Mouse (Mus musculus) CH12.LX (cell line): ENCODE measurements around the gene Ube2f. TPM values are rescaled to one million over a fixed set of nuclear protein-coding genes. Genes with fewer than 3 reads are reported as not detected.
A peak's percentile ranks its signal among the peaks of the same experiment; 100 is the strongest.

Experiments used
- DNase-seq: peaks from one replicate; pipeline ENCODE4 v3.0.0-alpha.2; 2013; ENCODE audit errors: extremely low read depth
- H3K27ac ChIP-seq: 2 replicates; pipeline ENCODE4 v1.5.1; 2012; ENCODE audit warnings: low read depth, mild to moderate bottlenecking, control low read depth, moderate library complexity; ENCODE audit not compliant: insufficient read depth
- H3K27me3 ChIP-seq: replicated peaks from 2 replicates; pipeline ENCODE3; 2012; ENCODE audit warnings: inconsistent platforms
- H3K36me3 ChIP-seq, 2 experiments: replicated peaks in 1 of 2; 2 replicates each; pipeline versions ENCODE3 to v1.6.1; 2012; ENCODE audit warnings: inconsistent platforms in 1 of 2, low read length in 1 of 2, mild to moderate bottlenecking in 1 of 2, mixed read lengths in 1 of 2, moderate library complexity in 1 of 2; ENCODE audit not compliant: control insufficient read depth in 1 of 2, insufficient read depth in 1 of 2
- H3K4me1 ChIP-seq, 2 experiments: 2 replicates each; pipeline ENCODE4 v1.6.1; 2012; ENCODE audit warnings: inconsistent platforms in 1 of 2, moderate library complexity in 1 of 2; ENCODE audit not compliant: insufficient read depth in 2 of 2, control insufficient read depth in 1 of 2
- H3K4me2 ChIP-seq: 2 replicates; pipeline ENCODE4 v1.6.1; 2012; ENCODE audit warnings: low read depth, mild to moderate bottlenecking, control low read depth; ENCODE audit not compliant: poor library complexity, insufficient read depth, severe bottlenecking
- H3K4me3 ChIP-seq, 3 experiments: fragments of 150-350 bp in 1 of 3; sonication (generic) in 1 of 3; replicated peaks in 1 of 3; 2 replicates each; pipeline versions ENCODE3 to v1.5.1; 2011 to 2012; ENCODE audit warnings: low read depth in 2 of 3, low read length in 2 of 3, mild to moderate bottlenecking in 2 of 3, moderate library complexity in 2 of 3, control low read depth in 1 of 3, improper control_type of control experiment in 1 of 3, inconsistent platforms in 1 of 3, mixed read lengths in 1 of 3; ENCODE audit not compliant: poor library complexity in 1 of 3
- H3K79me2 ChIP-seq: replicated peaks from 2 replicates; pipeline ENCODE4 v1.6.1; 2012; ENCODE audit warnings: mild to moderate bottlenecking, moderate library complexity; ENCODE audit not compliant: control insufficient read depth, poor library complexity, insufficient read depth, severe bottlenecking; ENCODE audit errors: extremely low read depth
- H3K9ac ChIP-seq: 2 replicates; pipeline ENCODE4 v1.6.1; 2012; ENCODE audit warnings: low read depth, mild to moderate bottlenecking, control low read depth, moderate library complexity; ENCODE audit not compliant: insufficient read depth
- H3K9me3 ChIP-seq: replicated peaks from 2 replicates; pipeline ENCODE3; 2012; ENCODE audit warnings: low read length, inconsistent platforms, mixed read lengths
- CTCF ChIP-seq, 2 experiments: IDR thresholded peaks in 1 of 2; conservative IDR thresholded peaks in 1 of 2; 2 replicates each; pipeline ENCODE4 v1.5.1; 2011 to 2012; ENCODE audit warnings: low read depth in 2 of 2, low read length in 2 of 2, improper control_type of control experiment in 1 of 2, inconsistent platforms in 1 of 2, mild to moderate bottlenecking in 1 of 2, moderate library complexity in 1 of 2
- E2F4 ChIP-seq: IDR thresholded peaks from 2 replicates; pipeline ENCODE4 v1.6.1; 2011; ENCODE audit warnings: low read depth, low read length, improper control_type of control experiment; ENCODE audit not compliant: insufficient replicate concordance
- IRF4 ChIP-seq: IDR thresholded peaks from 2 replicates; pipeline ENCODE4 v1.6.1; 2014; ENCODE audit warnings: low read depth, mild to moderate bottlenecking, inconsistent platforms, low read length, improper control_type of control experiment
- KAT2A ChIP-seq: IDR thresholded peaks from 2 replicates; pipeline ENCODE4 v1.6.1; 2012; ENCODE audit warnings: low read length, improper control_type of control experiment, inconsistent platforms; ENCODE audit not compliant: insufficient replicate concordance
- MAFK ChIP-seq: IDR thresholded peaks from 2 replicates; pipeline ENCODE4 v1.6.1; 2011; ENCODE audit warnings: low read length, improper control_type of control experiment; ENCODE audit not compliant: insufficient replicate concordance
- MEF2A ChIP-seq: IDR thresholded peaks from 2 replicates; pipeline ENCODE4 v1.6.1; 2014; ENCODE audit warnings: low read depth, mild to moderate bottlenecking, inconsistent platforms, low read length, improper control_type of control experiment, borderline replicate concordance
- MXI1 ChIP-seq: IDR thresholded peaks from 2 replicates; pipeline ENCODE4 v1.6.1; 2011; ENCODE audit warnings: mild to moderate bottlenecking, low read depth, low read length, improper control_type of control experiment
- MYC ChIP-seq: IDR thresholded peaks from 2 replicates; pipeline ENCODE4 v1.6.1; 2011; ENCODE audit warnings: low read depth, mild to moderate bottlenecking, improper control_type of control experiment, low read length
- RAD21 ChIP-seq: IDR thresholded peaks from 2 replicates; pipeline ENCODE4 v1.6.1; 2011; ENCODE audit warnings: low read depth, mild to moderate bottlenecking, low read length, improper control_type of control experiment, moderate library complexity
- RCOR1 ChIP-seq: conservative IDR thresholded peaks from 2 replicates; pipeline ENCODE4 v1.6.1; 2012; ENCODE audit warnings: low read depth, mild to moderate bottlenecking, inconsistent platforms, low read length, improper control_type of control experiment
- TBP ChIP-seq: conservative IDR thresholded peaks from 2 replicates; pipeline ENCODE4 v1.6.1; 2011; ENCODE audit warnings: low read depth, low read length, improper control_type of control experiment
- UBTF ChIP-seq: IDR thresholded peaks from 2 replicates; pipeline ENCODE4 v1.6.1; 2012; ENCODE audit warnings: low read depth, mild to moderate bottlenecking, inconsistent platforms, low read length, improper control_type of control experiment, moderate library complexity
- USF2 ChIP-seq: conservative IDR thresholded peaks from 2 replicates; pipeline ENCODE4 v1.6.1; 2011; ENCODE audit warnings: low read depth, low read length, improper control_type of control experiment
- ZMIZ1 ChIP-seq: IDR thresholded peaks from 2 replicates; pipeline ENCODE4 v1.6.1; 2012; ENCODE audit warnings: low read depth, mild to moderate bottlenecking, inconsistent platforms, low read length, improper control_type of control experiment
- ZNF384 ChIP-seq: IDR thresholded peaks from 2 replicates; pipeline ENCODE4 v1.6.1; 2012; ENCODE audit warnings: low read depth, low read length, improper control_type of control experiment, inconsistent platforms
- dilution Hi-C: fragments of 300-500 bp; cut with MboI; formaldehyde crosslinking; loops from 2 replicates; pipeline ENCODE4 v1.14.3; 2020; ENCODE audit warnings: low sequenced_read_pairs; ENCODE audit not compliant: extremely low pct_unique_long_range_greater_than_20kb, extremely low pct_ligation_motif_present
- in situ Hi-C: fragments of 300-500 bp; cut with MboI; formaldehyde crosslinking; loops from 3 replicates; pipeline ENCODE4 v1.14.3; 2019; ENCODE audit warnings: low sequenced_read_pairs, low pct_ligation_motif_present, low pct_unique_long_range_greater_than_20kb, mixed read lengths
- polyA plus RNA-seq: library from polyadenylated mRNA; unstranded; fragments of >175 nt; gene quantifications from 2 replicates; pipeline ENCODE4 v1.2.1, GENCODE M21; 2012; ENCODE audit warnings: low read depth; ENCODE audit not compliant: insufficient read length
- total RNA-seq, 2 experiments: library from RNA; depleted of rRNA; stranded (reverse); fragments of 300-350 nt in 1 of 2; fragments of >200 nt in 1 of 2; gene quantifications; 2 replicates each; pipeline ENCODE4 v1.2.3; 2012 to 2014

Ube2f gene
- total and polyA plus RNA-seq, 3 experiments = 30.3 to 70.5 (median 58.1) TPM

DNA sequence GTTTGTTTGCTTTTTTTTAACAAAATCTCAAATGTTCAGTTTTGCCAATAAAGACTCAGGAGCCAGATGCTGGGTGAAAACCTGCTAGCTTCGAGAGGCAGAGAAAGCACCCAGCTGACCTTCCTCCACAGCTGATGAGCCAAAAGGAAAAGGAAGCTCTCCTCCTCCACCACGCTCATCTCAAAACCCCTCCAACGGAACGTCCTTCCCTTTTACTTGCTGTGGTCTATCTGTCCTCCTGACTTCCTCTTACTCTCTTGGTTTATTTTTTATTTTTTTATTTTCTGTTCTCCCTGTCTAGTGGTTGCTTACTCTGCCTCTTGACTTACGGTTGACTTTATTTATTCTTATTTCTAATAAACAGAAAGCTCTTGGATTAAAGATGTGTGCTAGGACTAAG lies 14.7 kb upstream of the Ube2f start:
- H3K27ac ChIP-seq = no peak overlapping the region
- in situ Hi-C loops (no loop called here), dilution Hi-C loops (no loop called here)
- H3K27me3 ChIP-seq = peaks cover 4% of the 10 kb centered on the region
- no peaks in the 10 kb centered on the region for H3K9me3 ChIP-seq
- H3K4me3 ChIP-seq = no peak overlapping the region
- H3K36me3 ChIP-seq = no peaks in the 10 kb centered on the region
- H3K9ac ChIP-seq = no peak overlapping the region
- DNase-seq = peak; percentile 24
- no peaks in the 10 kb centered on the region for H3K79me2 ChIP-seq
- TF ChIP-seq ZMIZ1 = no peak
- TF ChIP-seq ZNF384 = peak; percentile 22; the same call in 1 of the 2 replicates
- TF ChIP-seq, all 38 proteins: peak for 1
- peak overlapping the region; percentile 38; the same call in 1 of the 2 replicates for H3K4me2 ChIP-seq
- peaks cover 0 to 8% of the 10 kb centered on the region in 2 experiments; a peak in 1 of 4 replicates for H3K4me1 ChIP-seq

GRCm38 (mm10) chr1:91237676-91238075 lies 12.4 kb upstream of the Ube2f start:
- no peak overlapping the region for H3K9ac ChIP-seq
- TF ChIP-seq RAD21 = no peak
- TF ChIP-seq MXI1 = no peak
- TF ChIP-seq TBP = no peak
- no peak for TF ChIP-seq E2F4
- no peak for TF ChIP-seq CTCF (conservative IDR thresholded peaks at IDR 0.05 in 1 of 2, IDR thresholded peaks at IDR 0.05 in 1 of 2; ENCODE audit: low read depth in 2 of 2, low read length in 2 of 2)
- TF ChIP-seq IRF4 = no peak
- TF ChIP-seq ZNF384 = no peak
- no peak for TF ChIP-seq RCOR1
- TF ChIP-seq MAFK = no peak
- TF ChIP-seq MYC = no peak
- TF ChIP-seq KAT2A = no peak
- TF ChIP-seq USF2 = no peak
- no peak for TF ChIP-seq MEF2A
- TF ChIP-seq UBTF = no peak
- no peak overlapping the region for H3K4me3 ChIP-seq
- no peaks in the 10 kb centered on the region for H3K79me2 ChIP-seq
- H3K36me3 ChIP-seq = no peaks in the 10 kb centered on the region
- no peak overlapping the region for H3K4me2 ChIP-seq
- dilution Hi-C loops (no loop called here), in situ Hi-C loops (no loop called here)
- peaks cover 4% of the 10 kb centered on the region for H3K27me3 ChIP-seq
- DNase-seq = no peak
- H3K4me1 ChIP-seq = peaks cover 4 to 14% of the 10 kb centered on the region in 2 experiments; a peak in 2 of 4 replicates
- H3K9me3 ChIP-seq = no peaks in the 10 kb centered on the region
- no peak overlapping the region for H3K27ac ChIP-seq
